Mouse (Mus musculus) G1E-ER4 (cell line): ENCODE results near the gene Dhx35. TPM values are rescaled to one million over a fixed set of nuclear protein-coding genes. Genes with fewer than 3 reads are reported as not detected.

Experiments
- GATA1 ChIP-seq: IDR thresholded peaks from one replicate; pipeline ENCODE4 v1.8.0; 2012; ENCODE audit warnings: low read length, inconsistent platforms
- polyA plus RNA-seq: library from polyadenylated mRNA; stranded (reverse); fragments of >175 nt; gene quantifications from 2 replicates; pipeline ENCODE4 v1.2.3, GENCODE M21; 2012

The Dhx35 gene
- polyA plus RNA-seq, 1 experiment: 6.8 TPM

DNA sequence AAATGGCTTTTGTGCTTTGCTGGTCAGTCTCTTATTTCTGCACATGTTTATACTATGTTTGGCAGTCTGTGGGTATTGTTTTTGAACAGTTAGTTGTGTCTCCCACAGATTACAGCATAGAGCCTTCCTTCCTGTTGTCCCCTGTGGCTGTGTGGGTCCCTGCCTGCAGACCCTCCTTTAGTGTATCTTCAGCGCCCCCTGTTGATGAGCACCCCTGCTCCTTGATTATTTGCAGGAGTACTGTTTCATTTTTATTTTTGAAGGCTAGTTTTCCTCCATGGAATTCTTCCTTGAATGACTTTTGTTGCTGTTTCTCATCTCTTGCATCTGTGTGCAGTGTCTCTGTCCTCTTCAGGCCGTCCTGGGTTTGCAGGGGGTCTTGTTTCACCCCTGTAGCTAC is 58.0 kb downstream of the Dhx35 start:
- TF ChIP-seq GATA1: no peak

DNA sequence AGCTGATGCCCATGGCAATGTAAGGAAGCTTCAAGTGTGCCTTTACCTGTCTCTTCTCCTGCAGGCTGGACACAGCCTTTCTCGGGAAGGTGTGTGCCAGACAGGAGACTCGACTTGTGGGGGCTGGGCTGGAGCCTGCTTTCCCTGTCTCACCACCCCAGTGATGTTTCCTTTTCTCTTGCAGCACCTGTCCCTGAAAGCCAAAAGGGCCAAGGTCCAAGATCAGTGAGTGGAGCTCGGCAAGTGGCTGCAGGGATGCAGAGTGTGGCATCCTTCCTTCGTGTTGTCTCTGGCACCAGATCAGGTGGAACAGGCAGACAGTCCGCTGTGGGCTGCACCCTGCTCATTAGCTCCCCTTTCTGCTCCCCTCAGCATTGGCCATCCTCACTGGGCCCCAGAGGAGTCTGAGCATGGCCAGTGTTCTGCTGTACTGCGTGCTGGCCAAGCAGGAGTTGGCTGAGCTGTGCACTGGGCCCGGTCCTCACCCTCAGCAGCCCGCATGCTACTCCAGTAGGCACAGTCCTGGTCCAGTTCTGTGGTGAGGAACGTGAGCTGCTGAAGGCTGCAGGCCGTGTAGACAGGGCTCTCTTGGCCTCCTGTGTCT is 62.4 kb downstream of the Dhx35 start:
- no peak for TF ChIP-seq GATA1

DNA sequence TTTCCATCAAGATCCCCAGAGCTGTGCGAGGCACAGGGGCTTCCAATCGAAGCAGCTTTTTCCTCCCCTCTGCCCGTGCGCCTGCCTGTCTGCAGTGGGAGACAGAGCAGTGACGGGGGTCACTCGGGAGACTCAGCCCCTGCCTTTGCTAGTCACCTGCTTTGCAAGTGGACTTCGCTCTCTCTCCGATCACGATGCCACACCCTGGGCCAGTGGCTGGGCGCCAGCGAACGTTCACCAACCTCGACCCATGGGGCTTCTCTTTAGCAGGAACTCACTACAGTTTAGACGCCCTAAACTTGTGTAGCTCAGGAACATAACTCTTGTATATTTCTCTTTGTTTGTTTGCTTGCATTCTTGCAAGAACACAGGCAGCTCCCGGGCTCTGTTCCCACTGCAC is 63.0 kb downstream of the Dhx35 start:
- no peak for TF ChIP-seq GATA1

DNA sequence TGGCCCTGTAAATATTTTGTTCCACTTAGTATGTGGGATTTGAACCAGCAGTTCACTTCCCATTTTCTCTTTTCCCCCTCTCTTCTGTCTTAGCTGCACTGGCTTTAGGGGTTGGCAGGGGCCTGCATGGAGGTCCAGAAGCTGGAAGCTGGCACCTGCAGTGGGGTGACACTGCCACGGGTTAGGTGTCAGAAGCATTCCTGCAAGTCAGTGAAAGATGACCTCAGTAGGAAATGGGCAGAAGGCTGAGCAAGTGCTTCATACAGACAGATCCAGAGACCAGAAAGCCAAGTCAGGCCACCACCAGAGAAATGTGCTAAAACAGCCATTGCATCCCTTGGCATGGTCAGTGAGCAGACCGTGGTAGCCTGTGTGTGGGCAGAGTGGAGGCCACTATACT is 66.5 kb downstream of the Dhx35 start:
- no peak for TF ChIP-seq GATA1

DNA sequence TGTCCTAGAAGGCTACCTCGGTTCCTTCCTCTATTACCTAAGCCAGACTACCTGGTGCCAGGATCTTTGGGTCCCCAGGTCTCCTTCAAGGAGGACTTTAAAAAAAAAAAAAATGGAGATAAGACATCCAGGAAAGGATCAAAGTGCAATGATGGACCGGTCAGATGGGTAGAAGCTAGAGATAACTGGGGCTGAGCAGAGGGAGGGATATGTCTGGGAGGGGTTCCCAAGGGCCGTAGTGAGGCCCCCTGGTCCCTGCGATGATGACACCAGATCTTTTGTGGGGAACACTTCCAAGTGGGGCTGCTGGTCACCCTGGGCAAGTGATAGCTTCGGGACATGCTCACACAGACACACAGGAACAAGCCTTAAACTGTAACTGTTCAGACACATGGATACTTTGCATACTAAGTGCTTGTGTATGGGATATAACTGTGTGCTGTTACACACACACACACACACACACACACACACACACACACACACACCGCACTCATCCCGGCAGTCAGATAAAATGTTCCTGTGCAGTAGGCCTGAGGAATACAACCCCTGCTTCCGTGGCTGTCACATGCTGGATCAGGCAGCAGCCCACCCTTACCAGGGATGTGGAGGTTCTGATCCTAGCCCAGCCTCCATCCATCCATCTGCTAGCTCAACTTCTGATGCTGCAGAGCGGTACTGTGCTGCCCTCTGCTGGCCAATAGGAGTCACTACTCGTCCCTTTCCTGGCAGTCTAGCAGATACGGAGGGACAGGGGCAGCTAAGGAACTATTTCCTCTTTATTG is 68.9 kb downstream of the Dhx35 start:
- no peak for TF ChIP-seq GATA1

DNA sequence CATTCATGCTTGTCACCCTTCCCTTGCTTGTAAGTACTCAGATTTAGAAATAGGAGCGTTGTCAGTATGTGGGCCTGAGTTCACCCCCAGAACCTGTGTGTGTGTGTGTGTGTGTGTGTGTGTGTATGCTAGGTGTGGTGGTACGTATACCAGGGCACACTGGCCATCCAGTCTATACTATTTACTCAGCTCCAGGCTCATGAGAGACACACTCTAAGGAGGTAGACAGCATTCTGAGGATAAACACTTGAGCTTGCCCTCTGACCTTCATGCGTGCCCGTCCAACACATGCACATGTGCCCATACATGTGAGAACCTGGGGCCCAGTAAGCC is 69.5 kb downstream of the Dhx35 start:
- TF ChIP-seq GATA1: no peak

DNA sequence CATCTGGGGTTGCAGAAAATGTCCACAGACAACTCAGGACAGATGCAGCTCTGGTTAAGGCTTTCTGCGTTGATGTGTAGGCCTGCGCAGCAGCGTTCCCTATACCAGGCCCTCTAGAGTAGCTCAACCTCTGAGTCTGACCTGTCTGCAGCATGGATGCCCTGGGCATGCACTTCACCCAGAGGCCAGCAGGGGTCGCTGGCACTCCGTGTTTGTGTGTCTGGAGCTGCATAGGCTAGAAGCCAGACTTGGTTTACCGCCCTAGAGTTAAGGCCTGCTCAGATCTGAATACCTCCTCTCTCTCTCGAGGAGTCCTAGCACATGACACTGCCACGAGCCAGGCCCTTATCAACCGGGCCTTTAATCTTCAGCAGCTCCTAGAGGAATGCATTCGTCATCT is 70.8 kb downstream of the Dhx35 start:
- no peak for TF ChIP-seq GATA1

DNA sequence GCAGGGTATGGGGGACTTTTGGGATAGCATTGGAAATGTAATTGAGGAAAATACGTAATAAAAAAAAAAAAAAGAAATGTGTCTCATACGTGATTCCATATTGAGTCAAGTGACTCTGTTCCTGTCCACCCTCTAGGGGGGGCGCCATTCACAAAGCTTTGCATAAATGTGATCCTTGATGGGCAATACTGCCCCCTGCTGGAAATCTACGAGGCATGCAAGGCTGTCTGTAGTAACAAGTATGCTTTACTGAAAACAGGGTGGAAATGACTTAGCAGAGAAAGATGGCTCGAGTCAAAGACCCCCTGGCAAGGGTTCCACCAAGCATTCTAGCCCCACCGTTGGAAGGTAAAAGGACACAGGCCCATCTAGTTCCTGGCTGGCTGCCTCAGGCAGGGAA is 92.0 kb downstream of the Dhx35 start:
- TF ChIP-seq GATA1: no peak

DNA sequence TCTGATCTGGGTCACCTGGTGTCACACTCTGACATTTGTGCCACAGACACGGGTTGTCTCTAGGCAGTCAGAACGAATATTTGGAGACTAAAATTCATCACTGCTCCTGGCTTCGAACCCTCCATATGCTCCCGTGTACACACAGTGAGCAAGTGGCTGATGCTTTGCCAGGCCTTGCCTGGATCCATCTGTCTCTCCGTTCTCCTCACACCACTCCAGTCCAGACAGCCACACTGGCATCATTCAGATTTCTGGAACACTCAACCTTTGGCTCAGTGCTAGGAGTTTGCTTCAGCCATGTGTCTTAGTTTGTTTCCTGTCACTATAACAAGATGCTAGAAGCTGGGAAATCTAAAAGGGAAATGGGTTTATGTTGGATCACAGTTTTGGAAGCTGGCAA is 93.9 kb downstream of the Dhx35 start:
- no peak for TF ChIP-seq GATA1

DNA sequence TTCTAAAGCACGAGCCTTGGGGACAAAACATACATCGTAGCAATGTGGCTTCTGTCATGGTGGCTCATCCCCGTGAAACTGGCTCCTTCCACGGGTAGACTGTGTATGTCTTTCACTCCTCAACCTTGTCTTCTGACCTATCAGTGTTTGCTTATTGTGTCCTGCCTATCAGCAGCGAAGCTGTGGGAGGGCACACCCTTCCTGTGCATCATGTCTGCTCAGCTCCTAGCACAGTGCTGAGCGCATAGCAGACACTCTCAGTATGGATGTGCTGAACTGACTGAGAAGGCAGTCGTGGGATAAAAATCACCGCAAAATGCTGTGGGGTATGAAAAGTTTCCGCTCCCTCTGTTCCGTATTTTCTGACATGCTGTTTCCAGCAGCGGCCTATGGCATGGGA is 94.6 kb downstream of the Dhx35 start:
- TF ChIP-seq GATA1: no peak

DNA sequence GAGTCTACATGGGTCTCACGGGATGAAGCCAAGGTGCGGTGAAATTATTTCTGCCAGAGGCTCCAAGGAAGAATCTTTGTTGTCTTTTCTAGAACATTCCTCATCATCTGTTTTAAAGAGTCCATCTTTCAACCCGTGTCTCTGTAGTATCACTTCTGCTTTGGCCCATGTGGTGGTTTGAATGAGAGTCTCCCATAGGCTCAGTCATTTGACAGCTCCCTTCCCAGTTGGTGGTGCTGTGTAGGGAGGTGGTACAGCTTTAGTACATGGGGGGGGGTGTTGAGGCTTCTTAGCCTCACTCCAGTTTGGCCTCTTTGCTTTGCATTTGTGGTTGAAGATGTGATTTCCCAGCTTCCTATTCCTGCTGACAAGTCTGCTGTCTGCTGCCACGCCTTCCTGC is 96.7 kb downstream of the Dhx35 start:
- no peak for TF ChIP-seq GATA1

DNA sequence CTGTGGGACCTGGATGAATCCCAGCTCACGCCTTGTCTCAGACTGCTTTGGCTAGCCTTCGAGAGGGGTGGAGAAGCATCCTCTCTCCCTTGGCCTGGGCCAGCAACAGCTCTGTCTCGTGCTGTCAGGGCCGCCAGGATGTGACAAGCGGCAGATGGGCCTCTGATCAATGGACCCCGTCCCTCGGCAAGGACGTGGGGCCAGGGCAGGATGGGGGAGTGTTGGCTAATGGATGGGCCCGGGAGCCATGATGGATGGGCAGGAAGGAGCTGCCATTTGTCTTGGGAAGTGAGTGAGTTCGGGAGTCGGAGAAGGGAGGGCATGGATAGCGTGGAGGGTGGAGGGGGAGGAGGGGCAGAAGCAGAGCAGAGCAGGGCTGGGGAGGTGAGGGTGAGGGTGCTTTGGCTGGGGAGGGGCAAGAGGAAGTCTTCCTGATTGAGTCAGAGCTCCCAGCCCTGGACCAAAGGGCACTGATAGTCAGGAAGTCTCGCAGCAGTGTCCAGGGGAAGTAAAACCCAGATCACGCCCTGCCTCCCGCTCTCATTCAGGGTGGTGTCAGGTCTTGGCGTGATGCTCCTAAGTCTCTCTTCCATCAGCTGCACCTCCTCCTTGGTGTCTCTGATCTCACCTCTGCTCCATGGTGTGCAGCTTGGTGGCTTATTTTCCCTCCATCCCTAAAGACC is 98.7 kb downstream of the Dhx35 start:
- TF ChIP-seq GATA1: no peak

DNA sequence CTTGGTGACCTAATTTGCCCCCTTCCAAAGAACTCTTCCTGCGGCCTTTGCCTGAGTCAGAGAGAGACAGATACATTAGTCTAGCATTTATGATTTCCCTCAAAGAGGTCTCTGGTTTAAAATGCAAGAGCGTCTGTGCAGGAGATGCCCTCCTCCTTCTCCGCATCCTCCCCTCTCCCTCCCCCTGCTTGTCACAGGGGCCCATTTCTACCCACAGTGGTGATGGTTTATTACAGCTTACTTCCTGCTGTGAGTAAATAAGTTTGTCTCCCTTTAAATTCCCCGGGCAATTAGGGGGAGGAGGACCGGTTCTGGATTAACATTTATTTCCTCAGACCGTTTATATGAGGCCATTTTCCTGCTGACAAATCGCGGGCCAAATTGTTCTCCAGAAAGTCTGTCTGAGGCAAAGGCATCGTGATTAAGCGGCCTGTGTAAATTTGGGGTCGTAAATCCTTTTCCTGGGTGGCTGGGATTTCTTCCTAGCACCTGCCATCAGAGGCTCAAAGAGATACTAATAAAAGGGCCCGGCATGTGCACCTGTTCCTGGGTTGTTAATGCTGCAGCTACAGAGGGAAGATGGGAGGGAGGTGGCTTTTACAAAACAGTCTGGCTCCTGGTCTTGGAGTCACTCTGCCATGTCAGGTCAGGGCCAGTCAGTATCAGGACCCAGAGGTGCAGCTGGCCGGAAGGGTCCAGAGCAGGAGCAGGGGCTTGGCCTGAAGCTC is 104.0 kb downstream of the Dhx35 start:
- TF ChIP-seq GATA1: no peak

Other genes starting within 250 kb of the Dhx35 start
- not detected in 2 replicates for gene Slc32a1, start 184.0 kb upstream of the Dhx35 start, polyA plus RNA-seq
- gene Actr5, start 169.9 kb upstream of the Dhx35 start, polyA plus RNA-seq: 17.9 and 18.9 TPM in 2 replicates
- not detected in 2 replicates for gene Ppp1r16b, start 129.4 kb upstream of the Dhx35 start, polyA plus RNA-seq
- 6.7 and 8.0 TPM in 2 replicates for gene Fam83d, start 26.7 kb upstream of the Dhx35 start, polyA plus RNA-seq